Mouse (Mus musculus) forebrain, embryonic 10.5 days (tissue): ENCODE measurements around the gene Agpat3. TPM values are rescaled to one million over a fixed set of nuclear protein-coding genes. Genes with fewer than 3 reads are reported as not detected.

Source experiments
- DNase-seq: peaks from one replicate; pipeline ENCODE4 v3.0.0-alpha.2; 2017; ENCODE audit warnings: low spot score; ENCODE audit errors: extremely low spot score
- H3K27ac ChIP-seq: fragments of 300-500 bp; sonication (generic); 2 replicates; pipeline ENCODE4 v1.5.1; 2016; ENCODE audit warnings: mild to moderate bottlenecking
- H3K27me3 ChIP-seq: fragments of 300-500 bp; sonication (generic); 2 replicates; pipeline ENCODE4 v1.6.1; 2016; ENCODE audit warnings: mild to moderate bottlenecking; ENCODE audit not compliant: poor library complexity, severe bottlenecking
- H3K36me3 ChIP-seq: fragments of 300-500 bp; sonication (generic); replicated peaks from 2 replicates; pipeline ENCODE4 v1.6.1; 2016; ENCODE audit warnings: mild to moderate bottlenecking, moderate library complexity
- H3K4me1 ChIP-seq: fragments of 300-500 bp; sonication (generic); 2 replicates; pipeline ENCODE4 v1.6.1; 2016
- H3K4me3 ChIP-seq: fragments of 300-500 bp; sonication (generic); 2 replicates; pipeline ENCODE4 v1.5.1; 2016; ENCODE audit warnings: mild to moderate bottlenecking, moderate library complexity
- H3K9me3 ChIP-seq: fragments of 300-500 bp; sonication (generic); 2 replicates; pipeline ENCODE4 v1.6.1; 2016; ENCODE audit warnings: mild to moderate bottlenecking, moderate library complexity
- WGBS: fragments of 180-500 bp; shearing (Covaris S2); methylation state at CpG from one replicate; pipeline ENCODE4 v1.1.7; 2016; 5-methylcytosine and 5-hydroxymethylcytosine counted together
- polyA plus RNA-seq: library from polyadenylated mRNA; unstranded; fragments of >200 nt; fragmentation: Nextera tagmentation; extraction: Ambion mirVana; gene quantifications from 2 replicates; pipeline ENCODE4 v1.2.1, GENCODE M21; 2016

The Agpat3 gene
- polyA plus RNA-seq, 1 experiment from 2014 or later: 36.8 TPM

DNA sequence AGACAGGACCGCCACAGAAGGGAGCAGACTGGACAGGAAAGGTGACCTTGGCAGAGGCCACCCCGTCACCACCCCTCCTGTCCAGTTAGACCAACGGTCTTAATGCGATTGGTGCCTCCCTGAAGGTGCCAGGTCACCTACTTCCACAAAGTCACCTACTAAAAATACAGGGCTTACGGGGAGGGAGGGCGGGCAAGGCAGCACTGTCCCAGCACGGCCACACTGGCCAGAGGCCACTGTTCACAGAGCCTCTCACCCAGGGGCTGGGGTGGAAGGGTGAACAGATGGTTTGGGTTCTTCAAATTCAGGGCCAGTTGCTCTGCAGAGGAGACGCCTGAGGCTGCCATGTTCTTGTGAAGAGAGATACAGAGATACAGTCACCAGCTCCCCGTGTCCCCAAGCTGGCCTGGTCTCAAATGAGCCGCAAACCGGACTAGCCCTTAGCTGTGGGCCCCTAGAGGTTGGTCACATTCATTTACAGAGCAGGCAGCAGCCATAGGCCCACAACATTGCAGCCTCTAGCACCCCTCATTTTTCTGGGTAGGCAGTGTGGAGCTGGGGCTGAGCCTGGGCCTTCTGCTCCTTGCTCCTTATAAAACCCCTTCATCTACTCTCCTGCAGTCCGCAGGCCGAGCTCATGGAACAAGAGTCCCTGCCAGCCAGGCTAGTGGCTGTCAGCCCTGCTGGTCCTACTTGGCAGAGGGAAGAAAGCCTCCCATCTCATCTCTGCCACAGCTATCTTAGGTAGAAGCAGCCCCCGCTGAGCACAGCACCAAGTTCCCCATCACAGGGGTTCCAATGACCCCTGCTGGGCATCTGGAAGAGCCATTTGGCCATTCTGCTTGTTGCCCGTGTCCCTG lies 35.8 kb downstream of the Agpat3 start:
- WGBS: 86% methylated on average over 15 of the region's 15 CpGs
- no peak overlapping the region for H3K4me3 ChIP-seq
- H3K4me1 ChIP-seq: peaks cover 19% of the 10 kb centered on the region
- H3K27me3 ChIP-seq: no peaks in the 10 kb centered on the region
- H3K36me3 ChIP-seq: peaks cover 20% of the 10 kb centered on the region
- DNase-seq: no peak
- no peak overlapping the region for H3K27ac ChIP-seq
- H3K9me3 ChIP-seq: no peaks in the 10 kb centered on the region

DNA sequence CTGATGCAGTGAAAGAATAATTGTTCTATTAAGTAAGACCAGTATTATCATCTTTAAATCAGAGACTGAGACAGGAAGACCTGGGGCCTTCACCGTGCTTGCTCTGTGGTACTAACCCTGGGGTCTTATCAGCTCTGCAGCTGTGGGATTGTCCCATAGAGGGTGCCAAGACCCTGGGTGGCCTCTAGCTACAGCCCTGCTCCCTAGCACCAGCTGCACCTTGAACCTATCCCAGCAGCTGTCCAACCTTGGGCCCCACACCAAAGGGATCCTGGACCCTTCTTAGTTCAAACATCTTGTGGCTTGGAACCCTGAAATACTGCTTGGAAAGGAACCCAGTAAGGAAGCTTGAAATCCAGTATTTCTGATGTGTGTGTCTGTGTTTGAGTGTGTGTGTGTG lies 37.1 kb downstream of the Agpat3 start:
- Histone ChIP-seq H3K27me3 (no peaks in the 10 kb centered on the region), H3K36me3 (peaks cover 17% of the 10 kb centered on the region), H3K27ac (no peak overlapping the region), H3K4me1 (peaks cover 15% of the 10 kb centered on the region; the same call in 1 of the 2 replicates), H3K9me3 (no peaks in the 10 kb centered on the region), H3K4me3 (no peak overlapping the region)
- no peak for DNase-seq
- WGBS: 81% methylated on average over 1 of the region's 1 CpGs

DNA sequence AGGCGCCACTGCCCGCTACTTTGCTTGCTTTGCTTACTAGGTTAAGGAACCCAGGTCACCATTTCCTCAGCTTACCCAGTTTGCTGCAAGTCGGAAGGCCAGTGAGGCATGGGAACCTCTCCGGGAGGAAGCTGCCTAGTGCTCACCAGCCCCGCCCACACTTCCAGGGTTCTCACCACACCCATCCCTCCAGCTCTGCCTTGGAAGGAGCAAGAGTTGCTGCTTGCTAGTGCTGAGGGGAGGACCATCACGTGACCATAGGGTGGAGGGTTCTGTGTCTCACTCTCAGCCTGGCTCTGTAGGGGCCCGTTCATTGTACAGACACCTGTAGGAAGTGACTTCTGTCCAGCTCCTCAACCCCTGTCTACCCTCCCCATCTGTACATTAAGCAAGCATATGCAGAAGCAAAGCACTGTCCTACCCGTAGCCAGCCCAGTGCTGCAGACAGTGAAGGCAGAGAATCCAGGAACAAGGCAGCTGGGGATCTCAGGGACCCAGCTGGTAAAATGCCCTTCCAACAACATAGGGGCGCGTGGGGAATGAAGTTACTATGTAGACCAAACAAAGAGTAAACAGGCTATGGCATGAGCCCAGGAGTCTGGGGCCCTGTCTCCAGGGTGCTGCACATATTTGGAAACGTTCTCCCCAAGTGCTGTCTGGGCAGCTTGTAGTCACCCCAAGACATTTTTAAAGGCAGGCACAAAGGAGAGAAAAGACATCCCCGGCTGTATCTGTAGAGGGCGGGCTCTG lies 40.2 kb downstream of the Agpat3 start:
- no peaks in the 10 kb centered on the region for H3K27me3 ChIP-seq
- no peak for DNase-seq
- WGBS: 83% methylated on average over 13 of the region's 13 CpGs
- no peak overlapping the region for H3K27ac ChIP-seq
- peaks cover 19% of the 10 kb centered on the region for H3K36me3 ChIP-seq
- peaks cover 13% of the 10 kb centered on the region; the same call in 1 of the 2 replicates for H3K4me1 ChIP-seq
- H3K9me3 ChIP-seq: no peaks in the 10 kb centered on the region
- no peak overlapping the region for H3K4me3 ChIP-seq

DNA sequence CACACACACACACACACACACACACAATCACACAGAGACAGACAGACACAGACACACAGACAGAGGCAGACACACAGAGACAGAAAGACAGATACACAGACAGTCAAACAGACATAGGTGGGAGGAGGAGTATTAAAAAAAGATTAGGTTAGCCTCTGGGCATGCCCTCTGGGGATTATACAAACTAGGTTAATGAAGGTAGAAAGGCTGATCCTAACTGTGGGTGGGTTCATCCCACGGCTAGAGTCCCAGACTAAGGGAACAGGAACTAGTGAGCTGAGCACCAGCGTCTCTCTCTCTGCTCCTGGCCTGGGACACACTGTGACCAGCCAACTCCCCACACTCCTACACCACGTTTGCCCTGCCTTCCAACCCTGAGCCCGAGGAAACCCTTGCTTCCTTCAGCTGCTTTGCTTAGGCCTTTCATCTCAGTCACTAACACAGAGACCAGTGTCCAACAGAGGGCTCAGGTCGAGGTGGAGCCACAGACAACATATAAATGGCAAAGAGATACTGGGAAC lies 41.5 kb downstream of the Agpat3 start:
- 51% methylated on average over 5 of the region's 5 CpGs for WGBS
- no peak for DNase-seq
- H3K27ac ChIP-seq: no peak overlapping the region

DNA sequence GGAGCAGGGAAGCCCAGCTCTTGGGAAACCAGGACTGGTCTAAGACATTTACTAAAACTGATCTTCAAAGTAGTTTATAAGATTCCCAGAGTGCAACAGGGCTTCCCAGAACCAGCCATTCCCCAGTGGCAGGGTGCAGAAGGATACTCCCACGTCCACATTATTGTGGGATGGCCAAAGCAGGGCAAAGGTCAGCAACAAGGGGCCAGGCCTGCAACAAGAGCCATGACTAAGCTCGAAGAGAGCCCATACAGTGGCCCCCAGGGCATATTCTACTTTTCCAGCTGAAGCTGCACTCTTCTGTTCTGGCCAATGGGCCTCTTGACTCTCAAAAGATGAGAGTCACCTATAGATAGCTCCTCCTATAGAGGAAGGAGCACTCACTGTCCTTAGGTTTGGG lies 43.7 kb downstream of the Agpat3 start:
- DNase-seq: no peak
- no peaks in the 10 kb centered on the region for H3K27me3 ChIP-seq
- peaks cover 16% of the 10 kb centered on the region for H3K36me3 ChIP-seq
- 61% methylated on average over 2 of the region's 2 CpGs for WGBS
- peaks cover 13% of the 10 kb centered on the region; the same call in 1 of the 2 replicates for H3K4me1 ChIP-seq
- no peak overlapping the region for H3K27ac ChIP-seq
- H3K9me3 ChIP-seq: no peaks in the 10 kb centered on the region
- H3K4me3 ChIP-seq: no peak overlapping the region

More for the DNA sequence above, 41.5 kb downstream of the Agpat3 start:
- Histone ChIP-seq H3K4me3 (no peak overlapping the region), H3K27me3 (no peaks in the 10 kb centered on the region), H3K36me3 (peaks cover 17% of the 10 kb centered on the region), H3K4me1 (peaks cover 13% of the 10 kb centered on the region; the same call in 1 of the 2 replicates), H3K9me3 (no peaks in the 10 kb centered on the region)

DNA sequence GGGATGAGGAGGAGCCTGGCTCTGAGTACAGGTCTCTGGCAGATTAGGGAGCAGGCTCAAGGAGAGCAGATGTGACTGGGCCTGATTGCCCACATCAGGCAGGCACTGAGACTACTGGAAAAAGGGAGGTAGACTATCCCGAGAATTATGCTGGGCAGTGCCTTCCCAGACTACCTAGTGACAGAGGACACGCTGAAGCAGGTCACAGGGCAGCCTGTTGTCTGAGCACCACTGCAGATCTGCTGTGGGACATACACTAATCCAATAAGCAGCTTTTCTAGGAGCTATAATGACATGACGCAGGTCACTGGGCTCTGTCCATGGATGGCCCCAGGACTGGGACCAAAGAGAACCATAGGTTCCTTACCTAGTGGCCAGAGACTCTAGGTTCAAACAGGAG lies 44.9 kb downstream of the Agpat3 start:
- no peaks in the 10 kb centered on the region for H3K9me3 ChIP-seq
- 79% methylated on average over 3 of the region's 3 CpGs for WGBS
- peaks cover 16% of the 10 kb centered on the region for H3K36me3 ChIP-seq
- H3K4me1 ChIP-seq: peaks cover 13% of the 10 kb centered on the region; the same call in 1 of the 2 replicates
- no peak for DNase-seq
- H3K27ac ChIP-seq: no peak overlapping the region
- H3K27me3 ChIP-seq: no peaks in the 10 kb centered on the region
- no peak overlapping the region for H3K4me3 ChIP-seq

DNA sequence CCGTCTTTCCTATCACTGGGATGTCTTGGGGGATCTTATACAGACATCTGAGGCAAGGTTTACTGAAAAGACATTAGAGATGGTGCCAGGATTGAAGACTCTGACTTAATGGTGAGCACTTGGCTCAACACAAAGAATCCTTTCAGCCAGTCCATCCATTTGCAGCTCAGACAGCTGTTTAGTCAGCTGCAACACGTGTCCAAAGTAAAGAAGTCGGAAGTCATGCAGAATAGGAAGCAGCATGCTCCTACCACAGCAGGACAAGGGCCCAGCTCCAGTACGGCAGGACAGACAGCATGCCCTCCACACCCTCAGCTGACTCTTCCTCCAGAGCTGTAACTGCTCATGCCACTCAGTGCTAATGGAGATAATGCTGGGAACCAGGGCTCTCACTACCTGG lies 46.3 kb downstream of the Agpat3 start:
- whole genome bisulfite sequencing: 69% methylated on average over 4 of the region's 4 CpGs
- no peaks in the 10 kb centered on the region for H3K27me3 ChIP-seq
- no peak overlapping the region for H3K27ac ChIP-seq
- H3K4me1 ChIP-seq: 0 out of 2 replicates have a peak, but pooled peaks cover 4% of the 10 kb centered on the region
- peaks cover 9% of the 10 kb centered on the region for H3K36me3 ChIP-seq
- no peak overlapping the region for H3K4me3 ChIP-seq
- no peak for DNase-seq
- H3K9me3 ChIP-seq: no peaks in the 10 kb centered on the region

DNA sequence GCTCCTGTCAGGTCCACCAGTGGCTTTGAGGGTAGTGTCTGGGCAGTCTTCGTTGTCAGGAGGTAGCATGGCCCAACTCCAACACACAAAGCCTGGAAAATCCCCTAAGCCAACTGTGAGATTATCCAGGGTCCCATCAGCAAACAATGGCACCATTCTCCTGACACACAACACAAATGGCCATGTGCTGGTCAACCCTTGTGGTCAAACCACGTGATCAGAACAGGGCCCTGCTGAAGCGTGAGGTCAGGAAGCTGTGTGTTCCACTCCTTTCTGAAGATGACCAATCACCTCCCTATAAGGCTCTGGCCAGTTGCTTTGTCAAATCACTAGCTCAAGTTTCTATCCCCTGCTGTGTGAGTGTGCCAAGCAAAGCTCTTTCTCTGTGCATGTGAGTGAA lies 47.3 kb downstream of the Agpat3 start:
- no peak overlapping the region for H3K27ac ChIP-seq
- H3K27me3 ChIP-seq: no peaks in the 10 kb centered on the region
- no peak for DNase-seq
- H3K9me3 ChIP-seq: no peaks in the 10 kb centered on the region
- H3K36me3 ChIP-seq: peaks cover 12% of the 10 kb centered on the region
- WGBS: 67% methylated on average over 3 of the region's 3 CpGs
- H3K4me1 ChIP-seq: no peaks in the 10 kb centered on the region
- H3K4me3 ChIP-seq: no peak overlapping the region

DNA sequence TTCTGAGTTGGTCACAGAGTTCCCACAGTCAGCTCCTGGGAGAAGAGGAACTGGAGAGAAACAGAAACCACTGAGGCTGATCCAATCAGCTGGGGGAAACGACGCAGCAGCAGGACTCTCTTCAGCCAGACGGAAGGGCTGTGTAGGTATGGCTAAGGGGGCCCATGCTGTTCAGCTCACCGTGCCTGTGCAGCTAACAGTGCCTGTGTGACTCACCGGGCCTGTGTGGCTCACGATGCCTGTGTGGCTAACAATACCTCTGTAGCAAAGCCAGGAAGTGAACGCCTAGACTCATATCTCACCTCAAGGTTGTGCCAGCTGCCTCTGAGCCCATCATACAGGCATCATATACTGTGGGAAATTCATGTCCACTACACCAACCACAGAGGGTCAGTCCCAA lies 48.6 kb downstream of the Agpat3 start:
- Histone ChIP-seq H3K36me3 (peaks cover 12% of the 10 kb centered on the region), H3K4me1 (0 out of 2 replicates have a peak, but pooled peaks cover 2% of the 10 kb centered on the region), H3K27ac (no peak overlapping the region), H3K27me3 (no peaks in the 10 kb centered on the region), H3K9me3 (no peaks in the 10 kb centered on the region), H3K4me3 (no peak overlapping the region)
- no peak for DNase-seq
- WGBS: 90% methylated on average over 7 of the region's 7 CpGs

DNA sequence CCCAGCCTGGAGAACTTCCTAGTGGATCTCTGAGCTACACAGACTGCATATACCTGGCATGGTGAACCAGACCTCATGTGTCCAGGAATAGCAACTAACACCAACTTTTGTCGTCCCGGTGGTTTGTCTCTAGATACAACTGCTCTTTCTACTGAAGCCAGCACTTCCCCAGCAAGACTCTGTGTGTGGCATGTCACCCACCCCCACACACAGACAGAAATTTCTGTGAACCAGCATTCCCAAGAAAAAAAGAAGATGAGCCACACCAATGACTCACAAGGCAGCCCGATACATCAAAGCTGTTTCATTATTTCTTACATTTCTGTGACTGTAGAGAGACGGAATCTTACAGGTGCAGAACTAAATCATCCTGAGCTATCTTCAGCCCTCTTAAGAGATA lies 52.2 kb downstream of the Agpat3 start:
- no peaks in the 10 kb centered on the region for H3K27me3 ChIP-seq
- H3K4me3 ChIP-seq: no peak overlapping the region
- peaks cover 22% of the 10 kb centered on the region for H3K4me1 ChIP-seq
- WGBS: 97% methylated on average over 4 of the region's 4 CpGs
- no peak overlapping the region for H3K27ac ChIP-seq
- H3K36me3 ChIP-seq: peaks cover 8% of the 10 kb centered on the region
- DNase-seq: no peak
- H3K9me3 ChIP-seq: no peaks in the 10 kb centered on the region

DNA sequence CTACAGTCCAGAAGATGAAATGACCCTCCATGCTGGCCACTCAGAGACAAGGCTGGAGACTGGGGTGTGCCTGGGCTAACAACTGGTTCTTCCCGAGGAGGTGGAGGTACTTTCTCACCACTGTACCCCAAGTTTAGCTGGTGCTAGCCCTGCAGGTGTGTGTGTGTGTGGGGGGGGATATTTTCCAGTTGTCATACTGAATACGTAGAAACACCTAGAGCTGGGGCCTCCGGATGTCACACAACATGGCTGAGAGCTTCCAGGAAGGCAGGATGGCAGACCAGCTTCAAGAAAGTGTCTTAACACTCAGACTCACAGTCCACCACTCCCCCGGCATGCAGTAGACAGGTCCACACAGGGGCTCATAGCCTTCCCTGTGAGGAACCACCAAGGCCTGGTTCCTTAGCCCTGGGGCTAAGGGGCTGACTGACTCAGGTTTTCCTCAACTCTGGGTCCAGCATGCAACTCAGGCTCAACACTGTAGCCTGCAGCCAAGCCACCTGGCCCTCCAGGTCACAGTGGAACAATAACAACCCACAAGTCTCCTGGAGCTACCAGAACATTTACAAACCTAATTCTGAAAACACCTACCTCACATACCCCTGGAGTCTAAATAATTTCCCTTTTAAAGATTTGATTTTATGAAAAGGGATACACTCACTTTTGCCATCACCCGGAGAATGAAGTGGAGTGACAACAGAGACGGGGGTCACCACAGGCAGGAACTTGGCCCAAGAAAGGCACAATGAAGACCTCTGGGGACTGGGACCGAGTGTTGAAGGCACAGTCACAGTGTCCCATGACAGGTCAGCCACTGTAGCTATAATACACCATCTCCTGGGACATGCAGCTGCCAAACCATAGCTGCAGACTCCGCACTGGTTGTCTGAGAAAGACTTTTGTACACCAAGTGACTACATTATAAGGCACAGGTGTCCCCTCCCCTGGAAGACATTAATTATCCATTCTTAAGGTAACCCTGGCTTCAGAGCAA lies 53.3 kb downstream of the Agpat3 start:
- WGBS: 90% methylated on average over 8 of the region's 8 CpGs
- DNase-seq: no peak

More for the DNA sequence above, 53.3 kb downstream of the Agpat3 start:
- H3K9me3 ChIP-seq: no peaks in the 10 kb centered on the region
- peaks cover 22% of the 10 kb centered on the region for H3K4me1 ChIP-seq
- peaks cover 8% of the 10 kb centered on the region for H3K36me3 ChIP-seq
- no peaks in the 10 kb centered on the region for H3K27me3 ChIP-seq
- H3K27ac ChIP-seq: peak overlapping the region; percentile 40; the same call in 1 of the 2 replicates
- no peak overlapping the region for H3K4me3 ChIP-seq
